ENCODE assay signal across 8 mouse cellular contexts in the genomic region with DNA sequence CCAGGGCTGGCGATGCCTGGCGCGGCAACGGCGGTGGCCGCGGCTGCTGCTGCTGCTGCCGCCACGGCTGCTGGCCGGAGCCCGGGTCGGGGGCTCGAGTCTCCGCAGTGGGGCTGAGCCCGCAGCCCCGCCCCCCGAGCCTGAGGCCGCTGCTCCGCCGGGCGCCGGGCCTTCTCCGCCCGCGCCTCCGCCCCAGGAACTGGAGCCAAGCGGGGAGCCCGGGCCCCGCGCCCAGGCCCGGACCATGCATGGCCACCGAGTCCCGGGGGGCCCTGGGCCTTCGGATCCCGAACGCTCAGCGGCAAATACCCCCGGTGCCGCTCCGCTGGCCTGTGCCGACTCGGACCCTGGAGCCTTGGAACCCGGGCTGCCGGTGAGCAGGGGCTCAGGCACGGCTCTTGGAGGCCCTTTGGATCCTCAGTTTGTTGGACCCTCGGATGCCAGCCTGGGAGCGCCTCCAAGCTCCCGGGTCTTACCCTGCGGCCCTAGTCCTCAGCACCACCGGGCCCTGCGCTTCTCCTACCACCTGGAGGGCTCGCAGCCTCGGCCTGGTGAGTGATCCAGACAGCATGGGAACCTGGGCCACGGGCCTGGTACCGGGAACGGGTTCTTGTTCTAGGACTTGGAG. TPM values are rescaled to one million over a fixed set of nuclear protein-coding genes. Genes with fewer than 3 reads are reported as not detected.
A peak's percentile ranks its signal among the peaks of the same experiment; 100 is the strongest.
DNase-seq lines count a peak whose midpoint lies in the region; ATAC-seq lines count a peak whose summit lies in the region.

No protein-coding gene starts in this region.

- H3K9me3 ChIP-seq in forebrain, embryonic 15.5 days, result no peaks in the 10 kb centered on the region
- no peaks in the 10 kb centered on the region for H3K9me3 ChIP-seq in hindbrain, embryonic 12.5 days (replicated peaks)
- H3K9me3 ChIP-seq in limb, embryonic 11.5 days (ENCODE audit: control insufficient read depth, low read length), result no peaks in the 10 kb centered on the region

- WGBS in forebrain, embryonic 15.5 days, result 24% methylated on average over 40 of the region's 56 CpGs
- 22% methylated on average over 45 of the region's 56 CpGs for WGBS in hindbrain, embryonic 12.5 days
- WGBS in limb, embryonic 11.5 days, result 19% methylated on average over 44 of the region's 56 CpGs

- ATAC-seq in forebrain, embryonic 15.5 days (replicated peaks), result peak; percentile 62
- ATAC-seq in hindbrain, embryonic 12.5 days (ENCODE audit: low FRiP score), result peak; percentile 71
- ATAC-seq in limb, embryonic 11.5 days (ENCODE audit: insufficient number of reproducible peaks, low FRiP score, low TSS enrichment, low read depth), result 0 out of 2 replicates have a peak, but pooled peaks have one; percentile 24

- peak; percentile 23 for DNase-seq in right cerebral cortex, postnatal 4 days
- DNase-seq in right cerebral cortex, adult 18-20 months, result no peak
- peak; percentile 36 for DNase-seq in cerebellum, adult 11-12 months
- DNase-seq in limb, embryonic 11.5 days (ENCODE audit: low spot score), result peak; percentile 32
- peak; percentile 6 for DNase-seq in naive thymus-derived CD4-positive, alpha-beta T cell, adult 2 months (ENCODE audit: low read depth)
- DNase-seq in right cerebral cortex, postnatal 14 days, result no peak

- H3K4me3 ChIP-seq in forebrain, embryonic 15.5 days, result peak overlapping the region; percentile 71
- H3K4me3 ChIP-seq in hindbrain, embryonic 12.5 days, result peak overlapping the region; percentile 71
- peak overlapping the region; percentile 52 for H3K4me3 ChIP-seq in limb, embryonic 11.5 days (ENCODE audit: low read depth, low read length)

- H3K27ac ChIP-seq in forebrain, embryonic 15.5 days (replicated peaks), result peak overlapping the region; percentile 95
- peak overlapping the region; percentile 93 for H3K27ac ChIP-seq in hindbrain, embryonic 12.5 days
- peak overlapping the region; percentile 83 for H3K27ac ChIP-seq in limb, embryonic 11.5 days (replicated peaks; ENCODE audit: low read depth, low read length)

- peak overlapping the region; percentile 87 for H3K9ac ChIP-seq in forebrain, embryonic 15.5 days (replicated peaks)
- H3K9ac ChIP-seq in hindbrain, embryonic 12.5 days, result peak overlapping the region; percentile 83
- H3K9ac ChIP-seq in limb, embryonic 11.5 days (ENCODE audit: low read length), result peak overlapping the region; percentile 66

- H3K4me1 ChIP-seq in forebrain, embryonic 15.5 days, result peaks cover 26% of the 10 kb centered on the region
- H3K4me1 ChIP-seq in hindbrain, embryonic 12.5 days, result peaks cover 21% of the 10 kb centered on the region
- H3K4me1 ChIP-seq in limb, embryonic 11.5 days (ENCODE audit: control insufficient read depth, insufficient read depth, low read length), result 0 out of 2 replicates have a peak, but pooled peaks cover 2% of the 10 kb centered on the region

- H3K27me3 ChIP-seq in forebrain, embryonic 15.5 days, result no peaks in the 10 kb centered on the region
- H3K27me3 ChIP-seq in hindbrain, embryonic 12.5 days, result peaks cover 3% of the 10 kb centered on the region; the same call in 1 of the 2 replicates
- no peaks in the 10 kb centered on the region for H3K27me3 ChIP-seq in limb, embryonic 11.5 days (ENCODE audit: control insufficient read depth, insufficient read depth, low read length)

- H3K4me2 ChIP-seq in forebrain, embryonic 15.5 days (replicated peaks), result peak overlapping the region; percentile 53
- peak overlapping the region; percentile 65 for H3K4me2 ChIP-seq in hindbrain, embryonic 12.5 days (replicated peaks)
- peak overlapping the region; percentile 62 for H3K4me2 ChIP-seq in limb, embryonic 11.5 days (ENCODE audit: low read depth, severe bottlenecking)

- no peaks in the 10 kb centered on the region for H3K36me3 ChIP-seq in forebrain, embryonic 15.5 days
- H3K36me3 ChIP-seq in hindbrain, embryonic 12.5 days, result no peaks in the 10 kb centered on the region
- no peaks in the 10 kb centered on the region for H3K36me3 ChIP-seq in limb, embryonic 11.5 days (ENCODE audit: control insufficient read depth, insufficient read depth, low read length)

RNA-seq across cellular contexts. Expression of a gene that starts 1.6 kb away (rescaled TPM):
- 10.6 and 12.4 TPM in 2 replicates for polyA plus RNA-seq in forebrain, embryonic 15.5 days (2015; fragmentation: Nextera tagmentation; extraction: Ambion mirVana)
- polyA plus RNA-seq in hindbrain, embryonic 12.5 days (2016; fragmentation: Nextera tagmentation; extraction: Ambion mirVana), result 14.5 and 16.0 TPM in 2 replicates
- 13.5 and 18.0 TPM in 2 replicates for polyA plus RNA-seq in limb, embryonic 11.5 days (2014; fragmentation: Nextera tagmentation; extraction: Ambion mirVana)

RNA-seq across cellular contexts. Expression of a gene that starts 30.4 kb away (rescaled TPM):
- 59.6 and 61.5 TPM in 2 replicates for polyA plus RNA-seq in forebrain, embryonic 15.5 days (2015; fragmentation: Nextera tagmentation; extraction: Ambion mirVana)
- 56.7 and 62.5 TPM in 2 replicates for polyA plus RNA-seq in hindbrain, embryonic 12.5 days (2016; fragmentation: Nextera tagmentation; extraction: Ambion mirVana)
- polyA plus RNA-seq in limb, embryonic 11.5 days (2014; fragmentation: Nextera tagmentation; extraction: Ambion mirVana), result 29.0 and 32.8 TPM in 2 replicates

RNA-seq across cellular contexts. Expression of a gene that starts 48.8 kb away (rescaled TPM):
- polyA plus RNA-seq in forebrain, embryonic 15.5 days (2015; fragmentation: Nextera tagmentation; extraction: Ambion mirVana), result 35.5 and 38.0 TPM in 2 replicates
- polyA plus RNA-seq in hindbrain, embryonic 12.5 days (2016; fragmentation: Nextera tagmentation; extraction: Ambion mirVana), result 35.2 and 41.0 TPM in 2 replicates
- 45.2 and 57.2 TPM in 2 replicates for polyA plus RNA-seq in limb, embryonic 11.5 days (2014; fragmentation: Nextera tagmentation; extraction: Ambion mirVana)

Comparison
In these comparisons a context has a peak if more than half of its experiments do, and no peak if none do; other contexts are left out.
1. DNase-seq: peak in right cerebral cortex, postnatal 4 days (single experiment), cerebellum, adult 11-12 months (single experiment), limb, embryonic 11.5 days (single experiment) and naive thymus-derived CD4-positive, alpha-beta T cell, adult 2 months (single experiment); none in right cerebral cortex, adult 18-20 months (single experiment) and right cerebral cortex, postnatal 14 days (single experiment).
2. Peak in every context shown above with its lines, with median percentiles within 50 percentile points of each other: ATAC-seq, H3K27ac ChIP-seq, H3K4me2 ChIP-seq, H3K4me3 ChIP-seq and H3K9ac ChIP-seq.